Mouse (Mus musculus): Measurements from ENCODE around the gene Ldah. TPM values are rescaled to one million over a fixed set of nuclear protein-coding genes. Genes with fewer than 3 reads are reported as not detected.
A peak's percentile ranks its signal among the peaks of the same experiment; 100 is the strongest.

Gene Ldah
- polyA plus RNA-seq, 1 experiment from 2014 or later, result 56.5 TPM

GRCm38 (mm10) chr12:8301011-8301814, 93.3 kb downstream of the Ldah start:
- no peaks in the 10 kb centered on the region for H3K36me3 ChIP-seq
- no peak overlapping the region for H3K27ac ChIP-seq
- no peak overlapping the region for H3K9ac ChIP-seq
- peaks cover 26% of the 10 kb centered on the region for H3K4me1 ChIP-seq
- H3K9me3 ChIP-seq, result no peaks in the 10 kb centered on the region
- H3K27me3 ChIP-seq (replicated peaks), result peaks cover 94% of the 10 kb centered on the region
- no peak for ATAC-seq (ENCODE audit: insufficient read depth, low FRiP score, low read depth)
- H3K4me2 ChIP-seq, result peak overlapping the region; percentile 87
- WGBS, result 8% methylated on average over 41 of the region's 46 CpGs
- H3K4me3 ChIP-seq (replicated peaks), result peak overlapping the region; percentile 42

GRCm38 (mm10) chr12:8301841-8302431, 94.0 kb downstream of the Ldah start, which contains the start of gene Gdf7:
Gene Gdf7 (minus strand): TSS chr12:8301954.
- Histone ChIP-seq H3K9ac (no peak within 1 kb of the TSS), H3K4me2 (peak within 1 kb of the TSS; percentile 87), H3K27ac (no peak within 1 kb of the TSS), H3K27me3 (replicated peaks) (peaks cover 88% of the 10 kb centered on the region), H3K9me3 (no peaks in the 10 kb centered on the region), H3K4me3 (replicated peaks) (peak within 1 kb of the TSS; percentile 42), H3K36me3 (no peaks in the 10 kb centered on the region), H3K4me1 (peaks cover 26% of the 10 kb centered on the region)
- ATAC-seq (ENCODE audit: insufficient read depth, low FRiP score, low read depth), result no peak
- WGBS, result under 1% methylated on average over 48 of the region's 53 CpGs

GRCm38 (mm10) chr12:8305258-8305657, 97.4 kb downstream of the Ldah start:
- no peak for ATAC-seq (ENCODE audit: insufficient read depth, low FRiP score, low read depth)
- WGBS, result 40% methylated on average over 2 of the region's 2 CpGs
- Histone ChIP-seq H3K9ac (no peak overlapping the region), H3K9me3 (no peaks in the 10 kb centered on the region), H3K27me3 (replicated peaks) (peaks cover 60% of the 10 kb centered on the region), H3K27ac (no peak overlapping the region), H3K4me3 (replicated peaks) (no peak overlapping the region), H3K4me1 (peaks cover 14% of the 10 kb centered on the region), H3K4me2 (no peak overlapping the region), H3K36me3 (no peaks in the 10 kb centered on the region)

DNA sequence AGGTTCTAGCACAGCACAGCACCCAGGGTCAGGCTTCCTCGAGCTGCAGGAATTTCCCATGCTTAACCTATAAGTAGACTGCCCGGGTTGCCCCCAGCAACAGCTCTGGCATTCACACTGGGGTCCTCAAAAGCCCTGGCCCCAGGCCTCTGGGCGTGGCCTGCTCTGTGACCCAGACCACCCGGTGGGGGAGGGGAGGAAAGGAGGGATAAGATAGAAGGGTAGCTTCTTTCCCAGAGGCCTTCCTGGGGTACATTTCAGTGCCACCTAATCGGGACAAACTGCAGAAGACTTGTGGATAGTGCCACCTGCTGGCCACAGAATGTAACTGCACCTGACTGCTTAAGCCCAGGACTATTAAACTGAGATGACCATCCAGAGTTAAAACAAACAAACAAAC, 98.5 kb downstream of the Ldah start:
- Histone ChIP-seq H3K27ac (no peak overlapping the region), H3K4me2 (no peak overlapping the region), H3K9me3 (no peaks in the 10 kb centered on the region), H3K4me1 (peaks cover 10% of the 10 kb centered on the region), H3K4me3 (replicated peaks) (no peak overlapping the region), H3K9ac (no peak overlapping the region), H3K36me3 (no peaks in the 10 kb centered on the region), H3K27me3 (replicated peaks) (peaks cover 59% of the 10 kb centered on the region)
- WGBS, result 9% methylated on average over 5 of the region's 5 CpGs
- ATAC-seq (ENCODE audit: insufficient read depth, low FRiP score, low read depth), result no peak

DNA sequence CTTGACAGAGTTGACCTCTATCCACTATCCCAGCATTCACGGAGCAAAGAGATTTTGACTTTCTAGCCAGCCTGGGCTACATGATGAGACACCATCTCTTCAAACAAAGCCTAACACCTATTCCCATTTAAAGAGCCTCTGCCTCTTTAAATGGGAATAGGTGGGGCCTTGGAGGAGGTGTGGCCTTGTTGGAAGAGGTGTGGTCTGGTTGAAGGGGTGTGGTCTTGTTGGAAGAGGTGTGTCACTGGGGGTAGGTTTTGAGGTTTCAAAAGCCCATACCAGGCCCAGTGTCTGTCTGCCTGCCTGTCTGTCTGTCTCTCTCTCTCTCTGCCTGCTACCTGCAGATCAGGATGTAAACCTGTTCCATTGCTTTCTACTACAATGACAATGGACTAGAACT, 99.0 kb downstream of the Ldah start:
- no peak overlapping the region for H3K27ac ChIP-seq
- H3K9me3 ChIP-seq, result no peaks in the 10 kb centered on the region
- no peak overlapping the region for H3K4me3 ChIP-seq (replicated peaks)
- H3K27me3 ChIP-seq (replicated peaks), result peaks cover 58% of the 10 kb centered on the region
- WGBS, result 61% methylated on average over 1 of the region's 1 CpGs
- H3K4me1 ChIP-seq, result peaks cover 5% of the 10 kb centered on the region
- no peak for ATAC-seq (ENCODE audit: insufficient read depth, low FRiP score, low read depth)
- H3K9ac ChIP-seq, result no peak overlapping the region
- H3K36me3 ChIP-seq, result no peaks in the 10 kb centered on the region
- H3K4me2 ChIP-seq, result no peak overlapping the region

GRCm38 (mm10) chr12:8310992-8311391, 103.1 kb downstream of the Ldah start:
- WGBS, result 56% methylated on average over 17 of the region's 17 CpGs
- H3K4me2 ChIP-seq, result no peak overlapping the region

GRCm38 (mm10) chr12:8312266-8312665, 104.4 kb downstream of the Ldah start:
- Histone ChIP-seq H3K4me1 (peaks cover 8% of the 10 kb centered on the region), H3K27me3 (replicated peaks) (peaks cover 23% of the 10 kb centered on the region), H3K4me3 (replicated peaks) (no peak overlapping the region), H3K9me3 (no peaks in the 10 kb centered on the region), H3K27ac (no peak overlapping the region), H3K4me2 (no peak overlapping the region), H3K36me3 (no peaks in the 10 kb centered on the region), H3K9ac (no peak overlapping the region)
- 83% methylated on average over 4 of the region's 4 CpGs for WGBS
- ATAC-seq (ENCODE audit: insufficient read depth, low FRiP score, low read depth), result no peak

More at GRCm38 (mm10) chr12:8310992-8311391, 103.1 kb downstream of the Ldah start:
- Histone ChIP-seq H3K27ac (no peak overlapping the region), H3K27me3 (replicated peaks) (peaks cover 25% of the 10 kb centered on the region), H3K9ac (no peak overlapping the region), H3K36me3 (no peaks in the 10 kb centered on the region), H3K4me1 (peaks cover 8% of the 10 kb centered on the region), H3K9me3 (no peaks in the 10 kb centered on the region), H3K4me3 (replicated peaks) (no peak overlapping the region)
- ATAC-seq (ENCODE audit: insufficient read depth, low FRiP score, low read depth), result no peak

- H3K27ac ChIP-seq, result no peak within 1 kb of the TSS
- no peaks in the 10 kb centered on the region for H3K36me3 ChIP-seq
- H3K27me3 ChIP-seq (replicated peaks), result peaks cover 23% of the 10 kb centered on the region
- H3K9ac ChIP-seq, result peak within 1 kb of the TSS; percentile 65
- peak within 1 kb of the TSS; percentile 89 for H3K4me2 ChIP-seq
- under 1% methylated on average over 38 of the region's 38 CpGs for WGBS
- ATAC-seq (ENCODE audit: insufficient read depth, low FRiP score, low read depth), result peak; percentile 80
- peak within 1 kb of the TSS; percentile 77 for H3K4me3 ChIP-seq (replicated peaks)
- H3K9me3 ChIP-seq, result no peaks in the 10 kb centered on the region
- H3K4me1 ChIP-seq, result peaks cover 8% of the 10 kb centered on the region
Observed at GRCm38 (mm10) chr12:8313270-8313771, 105.4 kb downstream of the Ldah start, which contains the start of gene Hs1bp3. Gene Hs1bp3 (plus strand): TSS chr12:8313432.

DNA sequence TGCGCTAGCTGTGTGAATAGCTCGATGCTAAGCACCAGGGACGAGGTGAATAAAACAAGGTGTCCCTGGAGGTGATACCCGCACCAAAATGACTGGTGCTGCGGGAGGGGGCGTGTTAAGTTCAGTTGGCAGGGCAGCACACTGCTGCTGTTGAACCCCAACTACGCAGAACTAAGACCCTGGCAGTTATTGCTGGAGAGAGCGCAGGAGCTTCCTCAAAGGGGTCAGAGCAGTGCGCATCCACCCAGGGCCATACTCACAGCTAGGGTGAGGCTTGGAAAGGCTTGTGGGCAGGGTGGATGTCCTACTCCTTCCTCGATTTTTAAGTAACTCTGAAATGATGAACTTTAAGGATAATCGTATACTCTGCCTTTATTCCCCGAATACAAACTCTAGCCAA, 105.9 kb downstream of the Ldah start:
- Histone ChIP-seq H3K27me3 (replicated peaks) (peaks cover 23% of the 10 kb centered on the region), H3K36me3 (no peaks in the 10 kb centered on the region), H3K9ac (peak overlapping the region; percentile 65), H3K9me3 (no peaks in the 10 kb centered on the region), H3K4me1 (peaks cover 8% of the 10 kb centered on the region), H3K4me3 (replicated peaks) (peak overlapping the region; percentile 77), H3K27ac (no peak overlapping the region), H3K4me2 (peak overlapping the region; percentile 89)
- ATAC-seq (ENCODE audit: insufficient read depth, low FRiP score, low read depth), result no peak
- 19% methylated on average over 12 of the region's 12 CpGs for WGBS

DNA sequence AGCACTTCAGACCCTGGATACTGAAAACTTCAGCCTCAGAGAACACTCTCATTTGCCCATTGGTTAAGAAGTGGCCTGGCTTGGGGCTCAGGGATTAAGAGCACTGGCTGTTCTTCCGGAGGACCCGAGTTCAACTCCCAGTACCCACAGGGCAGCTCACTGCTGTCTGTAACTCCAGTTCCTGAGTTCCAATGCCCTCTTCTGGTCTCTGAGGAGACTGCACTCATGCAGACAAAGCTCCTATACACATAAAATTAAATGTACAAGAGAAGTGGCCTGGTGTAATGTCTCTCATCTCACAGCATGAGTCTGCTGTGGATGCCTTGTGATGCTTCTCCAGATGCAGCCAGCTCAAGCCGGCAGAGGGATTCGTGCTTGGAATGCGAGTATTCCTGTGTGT, 108.6 kb downstream of the Ldah start:
- Histone ChIP-seq H3K36me3 (0 out of 2 replicates have a peak, but pooled peaks cover 5% of the 10 kb centered on the region), H3K27me3 (replicated peaks) (peaks cover 8% of the 10 kb centered on the region; the same call in 1 of the 2 replicates), H3K4me1 (peaks cover 12% of the 10 kb centered on the region), H3K9ac (no peak overlapping the region), H3K4me2 (no peak overlapping the region), H3K4me3 (replicated peaks) (no peak overlapping the region), H3K9me3 (no peaks in the 10 kb centered on the region), H3K27ac (no peak overlapping the region)
- WGBS, result 80% methylated on average over 5 of the region's 5 CpGs
- no peak for ATAC-seq (ENCODE audit: insufficient read depth, low FRiP score, low read depth)

GRCm38 (mm10) chr12:8320084-8320713, 112.3 kb downstream of the Ldah start:
- ATAC-seq (ENCODE audit: insufficient read depth, low FRiP score, low read depth), result peak; percentile 34; the same call in 1 of the 2 replicates
- H3K27ac ChIP-seq, result no peak overlapping the region
- 41% methylated on average over 5 of the region's 5 CpGs for WGBS

More at GRCm38 (mm10) chr12:8320084-8320713, 112.3 kb downstream of the Ldah start:
- H3K4me1 ChIP-seq, result 0 out of 2 replicates have a peak, but pooled peaks cover 4% of the 10 kb centered on the region
- no peaks in the 10 kb centered on the region for H3K27me3 ChIP-seq (replicated peaks)
- no peak overlapping the region for H3K4me3 ChIP-seq (replicated peaks)
- no peak overlapping the region for H3K4me2 ChIP-seq
- no peaks in the 10 kb centered on the region for H3K9me3 ChIP-seq
- 0 out of 2 replicates have a peak, but pooled peaks cover 11% of the 10 kb centered on the region for H3K36me3 ChIP-seq
- H3K9ac ChIP-seq, result no peak overlapping the region

Data from stomach, embryonic 15.5 days (tissue).